Mouse (Mus musculus) small intestine, adult 2 months (tissue): Measurements from ENCODE around the gene Chchd3.

Source experiments
- CTCF ChIP-seq: fragments of 200-500 bp; IDR thresholded peaks from 2 replicates; pipeline ENCODE4 v1.5.1; 2012; ENCODE audit warnings: low read depth, mild to moderate bottlenecking, control low read depth, inconsistent platforms, low read length, moderate library complexity, mixed read lengths; ENCODE audit not compliant: insufficient replicate concordance, insufficient read length; ENCODE audit errors: extremely low read depth
- POLR2A ChIP-seq: fragments of 200-500 bp; IDR thresholded peaks from 2 replicates; pipeline ENCODE4 v1.6.1; 2012; ENCODE audit warnings: low read depth, mild to moderate bottlenecking, control low read depth, inconsistent platforms, low read length, moderate library complexity

DNA sequence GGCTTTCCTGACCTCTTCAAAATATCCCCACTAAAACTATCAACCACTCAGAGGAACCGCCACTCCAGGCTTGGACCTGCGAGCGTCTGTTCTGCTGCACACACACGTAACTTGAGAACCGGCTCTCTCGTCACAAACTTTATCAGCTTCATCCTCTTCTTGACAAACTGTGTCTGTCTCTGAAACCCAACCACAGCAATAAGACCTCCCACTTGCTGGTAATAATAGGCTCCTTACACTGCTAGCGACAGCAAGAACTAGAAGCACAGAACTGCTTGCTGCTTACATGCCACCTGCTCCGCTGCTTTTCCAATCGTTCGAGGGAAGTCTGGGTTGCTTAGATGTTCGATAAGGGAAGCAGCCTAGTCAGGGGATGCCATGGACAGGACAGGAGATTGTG lies 119.8 kb downstream of the Chchd3 start:
- TF ChIP-seq POLR2A (no peak), CTCF (no peak)
